Mouse (Mus musculus) left cerebral cortex, postnatal 14 days (tissue): ENCODE data around the gene Pecr. TPM values are rescaled to one million over a fixed set of nuclear protein-coding genes. Genes with fewer than 3 reads are reported as not detected.
"Not testable (repeated sequence)": the region's sequence is repeated elsewhere in the genome, so short reads cannot be mapped to it uniquely, and the experiment has no call there.

Source experiments
- DNase-seq, 2 experiments: peaks; one replicate each; pipeline ENCODE4 v3.0.0; 2021 to 2022; ENCODE audit warnings: low spot score in 2 of 2, mixed read lengths in 1 of 2
- intact Hi-C: fragments of 180-260 bp; cut with DNase I; formaldehyde crosslinking; loops from one replicate; pipeline ENCODE4 v1.15.1; 2025
- total RNA-seq, 2 experiments: library from RNA; stranded (reverse); gene quantifications; 2 replicates each; pipeline ENCODE4 v1.2.3; 2021

The Pecr gene
- total RNA-seq, 2 experiments from 2014 or later = 4.8 TPM

DNA sequence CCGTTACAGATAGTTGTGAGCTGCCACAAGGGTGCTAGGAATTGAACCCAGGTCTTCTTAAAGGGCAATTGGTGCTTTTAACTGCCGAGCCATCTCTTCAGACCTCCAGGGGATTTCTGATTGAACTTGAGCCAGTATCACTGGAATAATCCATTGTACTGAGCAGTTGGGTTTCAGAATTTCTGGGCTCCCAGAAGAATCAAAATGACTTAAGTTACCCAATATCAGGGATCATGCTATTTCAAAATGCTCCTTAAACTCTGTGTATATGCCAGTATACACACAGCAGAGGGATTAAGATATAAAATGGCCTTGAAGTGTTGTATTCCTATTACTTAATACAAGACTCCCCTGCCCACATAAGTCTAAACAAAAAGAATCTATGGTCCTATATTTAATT, 7.8 kb upstream of the Pecr start:
- intact Hi-C loops = no loop called here
- DNase-seq = no peak

- DNase-seq = no peak
- intact Hi-C loops = no loop called here
Observed at GRCm38 (mm10) chr1:72291421-72291820, 7.3 kb upstream of the Pecr start.

- intact Hi-C loops = no loop called here
- DNase-seq = no peak
Observed at GRCm38 (mm10) chr1:72290896-72291295, 6.8 kb upstream of the Pecr start.

DNA sequence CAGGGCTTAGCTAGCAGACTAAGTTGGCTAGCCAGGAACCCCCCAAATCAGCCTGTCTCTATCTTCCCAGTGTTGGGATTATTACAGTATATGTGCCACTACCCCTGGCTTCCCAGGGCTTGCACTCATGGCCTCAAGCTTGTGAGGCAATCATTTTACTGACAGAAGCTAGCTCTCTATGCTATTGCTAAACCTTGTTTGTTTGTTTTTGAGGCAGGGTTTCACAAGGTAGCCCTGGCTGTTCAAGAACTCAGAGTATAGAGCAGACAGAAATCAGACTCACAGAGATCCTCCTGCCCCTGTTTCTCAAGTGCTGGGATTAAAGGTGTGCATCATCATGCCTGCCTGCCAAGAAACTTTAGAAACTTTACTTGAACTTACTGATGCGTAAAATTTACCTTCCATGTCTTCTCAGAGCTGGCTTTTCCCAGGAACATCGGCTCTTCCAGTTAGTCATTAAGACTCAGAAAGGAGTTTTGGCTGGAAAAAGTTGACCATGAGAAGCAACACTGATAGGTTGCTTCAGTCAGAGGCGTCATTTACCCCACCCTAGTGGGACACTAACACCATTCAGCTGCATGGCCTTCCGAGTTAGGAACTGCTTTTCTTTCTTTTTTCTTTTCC, 4.5 kb upstream of the Pecr start:
- intact Hi-C loops = no loop called here
- no peak for DNase-seq

DNA sequence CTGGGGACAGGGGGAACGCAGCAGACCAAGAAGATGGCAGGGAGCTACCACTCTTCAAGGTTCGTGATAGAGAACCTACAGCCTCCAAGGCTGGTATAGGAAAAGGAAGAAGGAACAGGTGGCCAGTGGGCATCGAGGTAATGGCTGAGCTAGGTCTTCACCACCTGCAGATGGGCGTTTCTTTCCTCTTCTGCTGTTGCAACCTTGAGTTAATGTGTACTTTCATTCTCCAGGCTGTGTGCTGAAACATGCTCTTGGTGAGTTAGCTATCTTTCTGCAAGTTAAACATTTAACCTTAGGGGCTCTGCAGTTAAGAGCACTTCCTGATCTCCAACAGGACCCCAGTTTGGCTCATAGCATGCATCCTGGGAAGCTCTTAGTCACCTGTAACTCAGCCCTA, 3.8 kb upstream of the Pecr start:
- intact Hi-C loops = no loop called here
- no peak for DNase-seq

DNA sequence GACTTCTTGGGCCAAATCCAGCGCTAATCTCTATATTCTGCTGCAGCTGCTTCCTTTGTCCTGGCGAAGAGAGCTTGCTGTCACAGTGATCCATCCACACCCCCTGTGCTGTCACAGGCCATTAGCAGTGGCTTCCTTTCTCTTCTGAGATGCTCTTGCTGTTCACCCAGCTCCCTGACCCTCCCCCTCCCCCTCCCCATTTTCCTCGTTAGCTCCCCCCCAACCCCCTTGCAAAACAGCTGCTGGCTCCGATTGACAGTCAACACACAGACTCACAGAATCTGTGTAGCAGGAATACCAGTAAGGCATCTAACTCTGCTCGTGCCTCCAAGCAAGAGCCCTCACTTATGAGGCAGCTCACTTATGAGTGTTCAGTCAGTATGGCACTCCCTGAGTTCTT, 2.8 kb upstream of the Pecr start:
- intact Hi-C loops = no loop called here
- no peak for DNase-seq

DNA sequence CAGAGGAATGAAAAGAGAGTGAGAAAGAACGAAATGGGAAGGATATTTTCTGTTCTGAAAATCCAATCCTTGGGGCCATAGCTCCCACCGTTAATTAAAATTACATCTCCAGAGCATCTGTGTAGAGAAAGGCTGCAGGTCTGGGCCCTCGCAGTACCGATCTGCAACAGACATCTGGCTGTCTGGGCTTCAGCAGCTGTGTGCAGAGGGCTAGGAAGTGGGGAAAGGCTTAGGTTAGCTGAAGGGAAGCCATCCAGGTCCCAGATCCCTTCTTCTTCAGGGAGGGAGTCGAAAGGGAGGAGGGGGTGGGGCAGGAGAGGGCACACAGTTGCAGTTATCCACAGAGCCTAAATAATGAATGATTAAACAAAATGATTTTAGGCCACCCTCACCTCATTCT, 425 bp upstream of the Pecr start:
- DNase-seq = peak in 1 of 2 experiments; percentile 23
- intact Hi-C loops = no loop called here

GRCm38 (mm10) chr1:72282604-72283003, 1.5 kb downstream of the Pecr start:
- intact Hi-C loops = no loop called here

DNA sequence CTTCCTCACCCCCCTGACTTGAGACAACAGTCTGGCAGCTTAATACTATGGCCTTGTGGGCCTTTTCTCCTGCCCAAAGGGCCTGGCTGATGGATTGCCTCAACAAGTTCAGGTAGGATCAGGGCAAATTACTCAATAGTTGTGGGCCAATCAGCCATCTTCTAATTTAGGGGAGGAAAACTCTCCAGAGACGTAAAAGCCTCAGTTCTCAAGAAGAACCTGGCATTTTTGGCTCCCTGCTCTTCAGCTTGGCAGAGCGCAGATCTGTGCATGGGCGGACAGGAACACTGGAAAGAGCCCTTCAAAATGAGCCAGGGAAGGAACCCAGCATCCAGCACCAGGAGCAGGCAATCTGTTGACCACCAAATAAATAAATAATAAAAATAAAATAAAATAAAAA, 6.0 kb downstream of the Pecr start:
- DNase-seq = peak in 1 of 2 experiments; percentile 16
- intact Hi-C loops = no loop called here

More at GRCm38 (mm10) chr1:72282604-72283003, 1.5 kb downstream of the Pecr start:
- no peak for DNase-seq

GRCm38 (mm10) chr1:72263099-72263498, 21.0 kb downstream of the Pecr start:
- no peak for DNase-seq
- intact Hi-C loops = no loop called here

DNA sequence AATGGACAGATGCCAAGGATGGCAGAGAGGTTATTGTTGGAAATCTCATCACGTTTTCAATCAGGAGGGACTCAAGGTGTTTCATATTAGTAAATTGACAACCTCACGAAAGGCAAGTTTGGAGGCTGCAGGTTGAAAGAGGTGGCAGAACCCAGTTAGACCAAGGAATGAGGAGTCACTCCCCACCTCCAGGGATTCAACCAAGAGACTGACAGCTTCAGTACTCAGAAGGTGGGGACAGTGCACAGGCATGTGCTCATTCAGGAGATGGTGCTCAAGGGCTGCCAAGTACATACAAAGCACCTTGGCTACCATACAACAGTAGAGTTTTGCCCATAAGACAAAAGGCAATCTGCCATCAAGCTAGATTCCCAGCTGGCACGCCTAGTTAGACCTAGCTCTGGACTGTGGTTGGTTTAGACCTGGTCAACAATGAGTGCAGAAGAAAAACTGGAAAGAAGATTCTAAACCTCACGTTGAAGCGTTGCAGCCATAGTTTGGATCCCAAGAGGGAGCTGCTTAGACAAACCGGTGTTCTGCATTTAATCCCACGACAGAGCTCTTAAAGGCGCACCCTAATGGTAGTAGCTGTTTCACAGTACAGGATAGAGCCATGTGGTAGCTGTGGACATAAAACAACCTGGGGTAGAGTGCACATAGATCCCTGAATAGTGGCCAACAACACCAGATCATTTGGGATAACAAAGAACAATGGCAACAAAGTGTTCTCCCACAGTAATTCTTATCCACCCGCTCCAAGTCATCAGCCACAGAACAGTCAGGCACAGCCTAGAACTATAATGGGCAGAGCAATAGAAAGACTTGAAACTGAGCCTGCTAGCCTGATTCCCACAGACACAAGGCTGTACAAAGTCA, 27.5 kb downstream of the Pecr start:
- DNase-seq = no peak
- intact Hi-C loops = no loop called here

- no peak for DNase-seq
- intact Hi-C loops = no loop called here
Observed at GRCm38 (mm10) chr1:72255854-72256175, 28.3 kb downstream of the Pecr start.

GRCm38 (mm10) chr1:72255062-72255853, 28.9 kb downstream of the Pecr start:
- intact Hi-C loops = no loop called here
- DNase-seq = peak; percentile 49 to 72

- intact Hi-C loops = no loop called here
- DNase-seq = peak; percentile 80 to 85
Observed at GRCm38 (mm10) chr1:72254545-72255061, 29.5 kb downstream of the Pecr start.

DNA sequence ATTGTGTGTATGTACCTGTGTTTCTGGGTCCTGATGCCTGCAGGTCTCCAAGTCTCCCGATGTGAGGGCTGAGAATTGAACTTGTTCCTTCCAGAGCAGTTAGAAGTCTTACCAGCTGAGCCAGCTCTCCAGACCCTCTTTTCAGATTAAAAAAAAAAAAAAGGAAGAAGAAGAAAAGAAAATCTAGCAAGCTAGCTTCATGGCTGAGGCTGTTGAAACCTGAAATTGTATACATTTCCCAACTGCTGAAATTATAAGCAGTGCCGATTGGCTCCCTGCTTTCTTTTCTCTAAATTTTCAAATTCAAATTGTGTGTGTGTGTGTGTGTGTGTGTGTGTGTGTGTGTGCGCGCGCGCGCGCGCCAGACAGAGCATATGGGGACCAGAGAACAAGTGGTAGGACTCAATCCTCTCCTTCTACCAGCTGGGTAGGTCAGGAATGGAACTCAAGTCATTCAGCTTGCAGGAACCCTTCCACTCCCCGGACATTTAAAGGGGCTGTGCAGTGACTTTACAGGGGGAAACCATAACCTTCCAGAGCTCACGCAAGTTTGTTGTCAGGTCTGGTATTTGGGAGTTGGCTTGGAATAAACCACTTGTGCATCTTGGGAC, 30.1 kb downstream of the Pecr start:
- peak in 1 of 2 experiments; percentile 33 for DNase-seq
- intact Hi-C loops = no loop called here

DNA sequence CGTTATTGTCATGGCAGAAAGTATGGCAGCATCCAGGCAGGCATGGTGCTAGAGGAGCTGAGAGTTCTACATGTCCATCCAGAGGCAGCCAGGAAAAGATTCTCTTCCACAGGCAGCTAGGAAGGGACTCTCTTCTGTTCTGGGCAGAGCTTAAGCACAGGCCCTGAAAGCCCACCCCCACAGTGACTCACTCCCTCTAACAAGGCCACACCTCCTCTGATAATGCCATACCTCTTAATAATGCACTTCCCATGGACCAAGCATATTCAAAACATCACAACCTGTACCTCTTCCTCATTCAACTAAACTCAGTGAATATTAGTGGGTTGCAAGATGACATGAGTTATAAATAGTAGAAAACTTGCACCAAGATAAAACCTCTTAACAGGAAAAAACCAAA, 32.3 kb downstream of the Pecr start:
- intact Hi-C loops = no loop called here
- no peak for DNase-seq

DNA sequence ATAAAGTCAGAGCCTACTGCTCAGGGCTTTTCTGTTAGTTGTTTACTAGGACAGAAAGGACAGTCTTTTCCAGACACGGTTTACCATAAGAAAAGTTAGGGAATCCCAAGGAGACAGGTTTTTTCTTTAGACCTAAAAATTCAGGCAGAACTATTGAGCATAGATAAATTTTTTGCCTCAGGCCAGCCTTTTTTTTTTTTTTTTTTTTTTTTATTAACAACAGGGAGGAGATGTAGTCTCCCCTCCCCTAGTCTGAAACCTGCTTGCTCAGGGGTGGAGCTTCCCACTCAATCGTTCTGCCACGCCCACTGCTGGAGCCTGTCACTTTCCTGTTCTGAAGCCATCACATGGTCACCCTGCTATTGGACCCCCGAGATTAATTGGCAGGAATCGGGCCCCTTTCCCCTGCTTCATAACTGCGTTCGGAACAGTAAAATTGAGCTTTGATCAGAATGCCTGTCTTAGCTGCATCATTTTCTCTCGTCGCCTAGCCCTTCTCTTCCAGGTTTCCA, 35.8 kb downstream of the Pecr start:
- intact Hi-C loops, DNase-seq: not testable (repeated sequence)

DNA sequence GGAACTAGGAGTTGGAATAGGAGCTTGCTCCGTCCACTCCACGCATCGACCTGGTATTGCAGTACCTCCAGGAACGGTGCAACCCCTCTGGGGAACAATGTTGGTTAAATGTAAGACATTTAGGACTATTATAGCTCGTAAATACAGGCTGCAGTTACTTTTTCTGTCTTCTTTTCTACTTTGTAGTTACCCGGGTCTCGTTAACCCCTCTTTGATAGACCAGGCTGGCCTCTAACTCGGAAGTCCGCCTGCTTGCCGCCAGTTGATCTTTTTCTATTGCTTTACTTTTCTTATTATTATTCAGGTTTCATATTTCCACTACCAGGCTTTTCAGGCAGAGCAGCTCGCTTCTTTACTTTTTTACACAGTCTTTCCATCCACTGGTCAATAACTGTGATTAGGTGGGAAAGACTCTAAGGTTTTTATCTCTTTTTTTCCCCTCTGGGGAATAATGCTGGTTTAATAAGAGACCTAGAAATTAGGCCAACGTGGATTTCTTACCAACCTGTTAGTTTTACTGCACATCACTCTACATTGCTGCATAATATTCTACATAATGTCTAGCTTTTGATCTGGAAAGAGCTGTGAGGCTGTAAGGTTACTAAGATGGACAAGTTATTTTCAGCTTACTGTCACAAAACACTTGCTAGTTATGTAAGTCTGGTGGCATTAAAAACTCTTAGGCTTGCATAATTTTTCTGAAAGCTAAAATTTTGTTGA, 39.6 kb downstream of the Pecr start:
- peak in 1 of 2 experiments; percentile 48 for DNase-seq
- intact Hi-C loops = no loop called here
